Mouse (Mus musculus) liver, embryonic 11.5 days (tissue): ENCODE measurements around the gene Zfp111. TPM values are rescaled to one million over a fixed set of nuclear protein-coding genes. Genes with fewer than 3 reads are reported as not detected.

Experiments
- ATAC-seq: fragments of 200-750 bp; cut with Nextera tagmentation; replicated peaks from 2 replicates; pipeline ENCODE4 v1.8.0; 2017; ENCODE audit warnings: moderate number of reproducible peaks, mild to moderate bottlenecking, moderate TSS enrichment, moderate library complexity; ENCODE audit not compliant: low FRiP score
- DNase-seq: peaks from one replicate; pipeline ENCODE4 v3.0.0-alpha.2; 2017; ENCODE audit warnings: low spot score
- H3K27ac ChIP-seq: fragments of 300-500 bp; sonication (generic); 2 replicates; pipeline ENCODE4 v1.5.1; 2014; ENCODE audit warnings: mild to moderate bottlenecking, low read depth, low read length, control low read depth
- H3K27me3 ChIP-seq: fragments of 300-500 bp; sonication (generic); replicated peaks from 2 replicates; pipeline ENCODE4 v1.6.1; 2014; ENCODE audit warnings: low read length, mixed read lengths; ENCODE audit not compliant: control insufficient read depth, insufficient read depth
- H3K36me3 ChIP-seq: fragments of 300-500 bp; sonication (generic); 2 replicates; pipeline ENCODE4 v1.6.1; 2014; ENCODE audit warnings: mild to moderate bottlenecking, low read length, moderate library complexity, mixed read lengths; ENCODE audit not compliant: control insufficient read depth, insufficient read depth
- H3K4me1 ChIP-seq: fragments of 300-500 bp; sonication (generic); replicated peaks from 2 replicates; pipeline ENCODE4 v1.6.1; 2014; ENCODE audit warnings: low read length, mixed read lengths; ENCODE audit not compliant: control insufficient read depth, insufficient read depth
- H3K4me2 ChIP-seq: fragments of 300-500 bp; sonication (generic); 2 replicates; pipeline ENCODE4 v1.6.1; 2014; ENCODE audit warnings: mild to moderate bottlenecking, control low read depth, moderate library complexity
- H3K4me3 ChIP-seq: fragments of 300-500 bp; sonication (generic); 2 replicates; pipeline ENCODE4 v1.5.1; 2014; ENCODE audit warnings: low read depth, low read length, control low read depth
- H3K9ac ChIP-seq: fragments of 300-500 bp; sonication (generic); 2 replicates; pipeline ENCODE4 v1.6.1; 2014; ENCODE audit warnings: low read depth, low read length, control low read depth
- H3K9me3 ChIP-seq: fragments of 300-500 bp; sonication (generic); 2 replicates; pipeline ENCODE4 v1.6.1; 2016; ENCODE audit warnings: low read length, inconsistent platforms, mixed read lengths; ENCODE audit not compliant: control insufficient read depth
- WGBS: fragments of 180-500 bp; shearing (Covaris S2); extraction: QIAGEN DNeasy Blood & Tissue Kit; methylation state at CpG from one replicate; pipeline ENCODE4 v1.1.7; 2014; 5-methylcytosine and 5-hydroxymethylcytosine counted together
- polyA plus RNA-seq: library from polyadenylated mRNA; unstranded; fragments of >200 nt; fragmentation: Nextera tagmentation; extraction: Ambion mirVana; gene quantifications from 2 replicates; pipeline ENCODE4 v1.2.1, GENCODE M21; 2014

The Zfp111 gene
- 5.8 and 6.3 TPM in 2 replicates for polyA plus RNA-seq

- no peak within 1 kb of the TSS for H3K4me3 ChIP-seq
- no peaks in the 10 kb centered on the region for H3K36me3 ChIP-seq
- H3K27ac ChIP-seq = no peak within 1 kb of the TSS
- DNase-seq (no peak), ATAC-seq (no peak)
- H3K4me2 ChIP-seq = no peak within 1 kb of the TSS
- no peaks in the 10 kb centered on the region for H3K4me1 ChIP-seq
- H3K9ac ChIP-seq = no peak within 1 kb of the TSS
- H3K9me3 ChIP-seq = 0 out of 2 replicates have a peak, but pooled peaks cover under 1% of the 10 kb centered on the region
- no peaks in the 10 kb centered on the region for H3K27me3 ChIP-seq
- WGBS = 72% methylated on average over 5 of the region's 5 CpGs
Observed at GRCm38 (mm10) chr7:24211343-24211742, at the start of gene Zfp111. Zfp111 (minus strand) TSS chr7:24211443.

GRCm38 (mm10) chr7:24260000-24260312, 48.7 kb upstream of the Zfp111 start:
- H3K4me1 ChIP-seq = no peaks in the 10 kb centered on the region
- WGBS = 79% methylated on average over 4 of the region's 4 CpGs
- no peak overlapping the region for H3K27ac ChIP-seq
- ATAC-seq (no peak), DNase-seq (no peak)
- H3K4me2 ChIP-seq = no peak overlapping the region
- no peaks in the 10 kb centered on the region for H3K27me3 ChIP-seq
- no peak overlapping the region for H3K4me3 ChIP-seq
- no peaks in the 10 kb centered on the region for H3K9me3 ChIP-seq
- H3K36me3 ChIP-seq = no peaks in the 10 kb centered on the region
- H3K9ac ChIP-seq = no peak overlapping the region

GRCm38 (mm10) chr7:24259306-24259999, 48.2 kb upstream of the Zfp111 start:
- WGBS = 89% methylated on average over 13 of the region's 13 CpGs
- H3K4me2 ChIP-seq = no peak overlapping the region
- DNase-seq = no peak
- no peaks in the 10 kb centered on the region for H3K4me1 ChIP-seq
- H3K36me3 ChIP-seq = no peaks in the 10 kb centered on the region
- H3K9me3 ChIP-seq = no peaks in the 10 kb centered on the region
- H3K9ac ChIP-seq = no peak overlapping the region
- no peak overlapping the region for H3K4me3 ChIP-seq
- no peak overlapping the region for H3K27ac ChIP-seq
- no peaks in the 10 kb centered on the region for H3K27me3 ChIP-seq
- ATAC-seq = no peak

GRCm38 (mm10) chr7:24254633-24255474, 43.6 kb upstream of the Zfp111 start, which contains the start of gene Zfp108:
Zfp108 (plus strand) TSS chr7:24254794.
- H3K9me3 ChIP-seq = no peaks in the 10 kb centered on the region
- peak within 1 kb of the TSS; percentile 55 for H3K4me3 ChIP-seq
- peak within 1 kb of the TSS; percentile 64 for H3K9ac ChIP-seq
- H3K27ac ChIP-seq = no peak within 1 kb of the TSS
- peak within 1 kb of the TSS; percentile 64 for H3K4me2 ChIP-seq
- DNase-seq (peak; percentile 50), ATAC-seq (peak; percentile 84)
- H3K4me1 ChIP-seq = no peaks in the 10 kb centered on the region
- WGBS = 21% methylated on average over 21 of the region's 21 CpGs
- H3K27me3 ChIP-seq = no peaks in the 10 kb centered on the region
- H3K36me3 ChIP-seq = no peaks in the 10 kb centered on the region

- H3K4me2 ChIP-seq = peak overlapping the region; percentile 64
- WGBS = 61% methylated on average over 9 of the region's 9 CpGs
- peak overlapping the region; percentile 55; the same call in 1 of the 2 replicates for H3K4me3 ChIP-seq
- ATAC-seq (peak; percentile 28), DNase-seq (no peak)
- H3K9ac ChIP-seq = peak overlapping the region; percentile 41; the same call in 1 of the 2 replicates
- H3K36me3 ChIP-seq = no peaks in the 10 kb centered on the region
- H3K4me1 ChIP-seq = no peaks in the 10 kb centered on the region
- H3K27ac ChIP-seq = no peak overlapping the region
- H3K27me3 ChIP-seq = no peaks in the 10 kb centered on the region
- no peaks in the 10 kb centered on the region for H3K9me3 ChIP-seq
Observed at GRCm38 (mm10) chr7:24253779-24254615, 42.8 kb upstream of the Zfp111 start.

- 5% methylated on average over 28 of the region's 28 CpGs for WGBS
- peak; percentile 85 for ATAC-seq
- H3K36me3 ChIP-seq = peaks cover 7% of the 10 kb centered on the region
- peak within 1 kb of the TSS; percentile 69 for H3K4me2 ChIP-seq
- DNase-seq = peak; percentile 72
- peak within 1 kb of the TSS; percentile 75 for H3K9ac ChIP-seq
- H3K4me3 ChIP-seq = peak within 1 kb of the TSS; percentile 81
- no peaks in the 10 kb centered on the region for H3K9me3 ChIP-seq
- H3K27me3 ChIP-seq = no peaks in the 10 kb centered on the region
- peaks cover 4% of the 10 kb centered on the region; the same call in 1 of the 2 replicates for H3K4me1 ChIP-seq
- H3K27ac ChIP-seq = no peak within 1 kb of the TSS
Observed at GRCm38 (mm10) chr7:24237040-24237791, 26.0 kb upstream of the Zfp111 start, which contains the start of gene Zfp109. Zfp109 (minus strand) TSS chr7:24237560.

- no peaks in the 10 kb centered on the region for H3K27me3 ChIP-seq
- ATAC-seq = no peak
- H3K27ac ChIP-seq = no peak overlapping the region
- no peak overlapping the region for H3K4me3 ChIP-seq
- 66% methylated on average over 2 of the region's 2 CpGs for WGBS
- H3K36me3 ChIP-seq = peaks cover 2% of the 10 kb centered on the region; the same call in 1 of the 2 replicates
- no peak overlapping the region for H3K9ac ChIP-seq
- DNase-seq = no peak
- H3K4me2 ChIP-seq = no peak overlapping the region
- no peaks in the 10 kb centered on the region for H3K9me3 ChIP-seq
- no peaks in the 10 kb centered on the region for H3K4me1 ChIP-seq
Observed at GRCm38 (mm10) chr7:24210296-24210695, 947 bp downstream of the Zfp111 start.
